Mouse (Mus musculus) heart, adult 2 months (tissue): ENCODE results near the gene Plekhg3.

Experiments used
- CTCF ChIP-seq: fragments of 200-600 bp; IDR thresholded peaks from 2 replicates; pipeline ENCODE4 v1.8.1; 2022; ENCODE audit warnings: antibody characterized with exemption, mild to moderate bottlenecking, moderate library complexity
- EP300 ChIP-seq: fragments of 200-500 bp; IDR thresholded peaks from 2 replicates; pipeline ENCODE4 v1.6.1; 2011; ENCODE audit warnings: low read depth, low read length, control low read depth; ENCODE audit not compliant: insufficient read depth
- POLR2A ChIP-seq: fragments of 200-500 bp; IDR thresholded peaks from 2 replicates; pipeline ENCODE4 v1.6.1; 2011; ENCODE audit warnings: mild to moderate bottlenecking, low read depth, low read length, control low read depth; ENCODE audit not compliant: insufficient read depth

- TF ChIP-seq CTCF = no peak
- no peak for TF ChIP-seq POLR2A
- no peak for TF ChIP-seq EP300
These were observed 45.3 kb upstream of the Plekhg3 start for GRCm38 (mm10) chr12:76485381-76485780.
